Mouse (Mus musculus) intestine, embryonic 16.5 days (tissue): ENCODE data around the gene Enox1. TPM values are rescaled to one million over a fixed set of nuclear protein-coding genes. Genes with fewer than 3 reads are reported as not detected.

Experiments
- ATAC-seq: fragments of 200-750 bp; cut with Nextera tagmentation; 2 replicates; pipeline ENCODE4 v1.8.0; 2017; ENCODE audit warnings: moderate TSS enrichment, moderate library complexity
- H3K27ac ChIP-seq: fragments of 300-500 bp; sonication (generic); 2 replicates; pipeline ENCODE4 v1.5.1; 2014; ENCODE audit warnings: mild to moderate bottlenecking, low read length
- H3K27me3 ChIP-seq: fragments of 300-500 bp; sonication (generic); replicated peaks from 2 replicates; pipeline ENCODE4 v1.6.1; 2014; ENCODE audit warnings: low read length, control low read depth, mixed read lengths; ENCODE audit not compliant: control insufficient read depth, insufficient read depth
- H3K36me3 ChIP-seq: fragments of 300-500 bp; sonication (generic); 2 replicates; pipeline ENCODE4 v1.6.1; 2014; ENCODE audit warnings: low read length, control low read depth; ENCODE audit not compliant: control insufficient read depth, insufficient read depth
- H3K4me1 ChIP-seq: fragments of 300-500 bp; sonication (generic); 2 replicates; pipeline ENCODE4 v1.6.1; 2014; ENCODE audit warnings: low read length, control low read depth, mixed read lengths; ENCODE audit not compliant: control insufficient read depth, insufficient read depth
- H3K4me2 ChIP-seq: fragments of 300-500 bp; sonication (generic); 2 replicates; pipeline ENCODE4 v1.6.1; 2014; ENCODE audit warnings: low read depth, low read length, control low read depth
- H3K4me3 ChIP-seq: fragments of 300-500 bp; sonication (generic); 2 replicates; pipeline ENCODE4 v1.5.1; 2014; ENCODE audit warnings: mild to moderate bottlenecking, low read length
- H3K9ac ChIP-seq: fragments of 300-500 bp; sonication (generic); 2 replicates; pipeline ENCODE4 v1.6.1; 2014; ENCODE audit warnings: low read depth, low read length
- H3K9me3 ChIP-seq: fragments of 300-500 bp; sonication (generic); 2 replicates; pipeline ENCODE4 v1.6.1; 2016; ENCODE audit warnings: low read length, control low read depth; ENCODE audit not compliant: control insufficient read depth
- WGBS: fragments of 180-500 bp; shearing (Covaris S2); extraction: QIAGEN DNeasy Blood & Tissue Kit; methylation state at CpG from one replicate; pipeline ENCODE4 v1.1.7; 2014; 5-methylcytosine and 5-hydroxymethylcytosine counted together
- polyA plus RNA-seq: library from polyadenylated mRNA; unstranded; fragments of >200 nt; fragmentation: Nextera tagmentation; extraction: Ambion mirVana; gene quantifications from 2 replicates; pipeline ENCODE4 v1.2.1, GENCODE M21; 2015

Gene Enox1
- polyA plus RNA-seq, 1 experiment from 2014 or later = 4.0 TPM

- no peaks in the 10 kb centered on the region for H3K9me3 ChIP-seq
- H3K4me2 ChIP-seq = no peak overlapping the region
- no peak for ATAC-seq
- 91% methylated on average over 2 of the region's 2 CpGs for WGBS
- H3K27me3 ChIP-seq = no peaks in the 10 kb centered on the region
- no peak overlapping the region for H3K4me3 ChIP-seq
- no peak overlapping the region for H3K9ac ChIP-seq
- no peak overlapping the region for H3K27ac ChIP-seq
- H3K36me3 ChIP-seq = no peaks in the 10 kb centered on the region
- no peaks in the 10 kb centered on the region for H3K4me1 ChIP-seq
Observed at GRCm38 (mm10) chr14:77601446-77601845, 444.9 kb downstream of the Enox1 start.

- Histone ChIP-seq H3K36me3 (no peaks in the 10 kb centered on the region), H3K27me3 (no peaks in the 10 kb centered on the region), H3K27ac (no peak overlapping the region), H3K4me3 (no peak overlapping the region), H3K4me1 (no peaks in the 10 kb centered on the region), H3K9me3 (no peaks in the 10 kb centered on the region), H3K4me2 (no peak overlapping the region), H3K9ac (no peak overlapping the region)
- no peak for ATAC-seq
- 81% methylated on average over 5 of the region's 5 CpGs for WGBS
Observed at GRCm38 (mm10) chr14:77608182-77608839, 451.7 kb downstream of the Enox1 start.

- ATAC-seq = no peak
Observed at GRCm38 (mm10) chr14:77615201-77615600, 458.6 kb downstream of the Enox1 start.

GRCm38 (mm10) chr14:77617250-77617649 is 460.7 kb downstream of the Enox1 start:
- Histone ChIP-seq H3K27me3 (no peaks in the 10 kb centered on the region), H3K4me2 (no peak overlapping the region), H3K4me3 (no peak overlapping the region), H3K36me3 (no peaks in the 10 kb centered on the region), H3K9ac (no peak overlapping the region), H3K27ac (no peak overlapping the region), H3K4me1 (no peaks in the 10 kb centered on the region), H3K9me3 (no peaks in the 10 kb centered on the region)
- ATAC-seq = no peak
- 60% methylated on average over 6 of the region's 6 CpGs for WGBS

More at GRCm38 (mm10) chr14:77615201-77615600, 458.6 kb downstream of the Enox1 start:
- Histone ChIP-seq H3K27me3 (no peaks in the 10 kb centered on the region), H3K9me3 (no peaks in the 10 kb centered on the region), H3K9ac (no peak overlapping the region), H3K27ac (no peak overlapping the region), H3K4me1 (no peaks in the 10 kb centered on the region), H3K4me3 (no peak overlapping the region), H3K36me3 (no peaks in the 10 kb centered on the region), H3K4me2 (no peak overlapping the region)
- WGBS = 95% methylated on average over 16 of the region's 16 CpGs

GRCm38 (mm10) chr14:77618131-77618805 is 461.7 kb downstream of the Enox1 start:
- Histone ChIP-seq H3K9me3 (no peaks in the 10 kb centered on the region), H3K4me3 (no peak overlapping the region), H3K27ac (no peak overlapping the region), H3K36me3 (no peaks in the 10 kb centered on the region), H3K27me3 (no peaks in the 10 kb centered on the region), H3K9ac (no peak overlapping the region), H3K4me2 (no peak overlapping the region), H3K4me1 (no peaks in the 10 kb centered on the region)
- ATAC-seq = no peak
- 67% methylated on average over 13 of the region's 13 CpGs for WGBS

GRCm38 (mm10) chr14:77621473-77622264 is 465.1 kb downstream of the Enox1 start:
- Histone ChIP-seq H3K36me3 (no peaks in the 10 kb centered on the region), H3K4me2 (no peak overlapping the region), H3K27me3 (no peaks in the 10 kb centered on the region), H3K4me1 (no peaks in the 10 kb centered on the region), H3K9me3 (no peaks in the 10 kb centered on the region), H3K9ac (no peak overlapping the region), H3K27ac (no peak overlapping the region), H3K4me3 (no peak overlapping the region)
- no peak for ATAC-seq
- 72% methylated on average over 4 of the region's 4 CpGs for WGBS

- Histone ChIP-seq H3K4me2 (no peak overlapping the region), H3K4me3 (no peak overlapping the region), H3K4me1 (peaks cover 10% of the 10 kb centered on the region), H3K27me3 (no peaks in the 10 kb centered on the region), H3K27ac (no peak overlapping the region), H3K9ac (no peak overlapping the region), H3K36me3 (no peaks in the 10 kb centered on the region), H3K9me3 (no peaks in the 10 kb centered on the region)
- ATAC-seq = no peak
- WGBS = 67% methylated on average over 12 of the region's 12 CpGs
Observed at GRCm38 (mm10) chr14:77626557-77627507, 470.3 kb downstream of the Enox1 start.

GRCm38 (mm10) chr14:77632466-77633171 is 476.1 kb downstream of the Enox1 start:
- Histone ChIP-seq H3K27me3 (no peaks in the 10 kb centered on the region), H3K36me3 (no peaks in the 10 kb centered on the region), H3K4me1 (peaks cover 13% of the 10 kb centered on the region), H3K9me3 (no peaks in the 10 kb centered on the region), H3K9ac (no peak overlapping the region), H3K4me3 (no peak overlapping the region), H3K27ac (peak overlapping the region; percentile 70), H3K4me2 (no peak overlapping the region)
- ATAC-seq = peak; percentile 28; the same call in 1 of the 2 replicates
- 85% methylated on average over 10 of the region's 10 CpGs for whole genome bisulfite sequencing
